Mouse (Mus musculus) embryonic facial prominence, embryonic 10.5 days (tissue): ENCODE data around the gene Ak7. TPM values are rescaled to one million over a fixed set of nuclear protein-coding genes. Genes with fewer than 3 reads are reported as not detected.
A peak's percentile ranks its signal among the peaks of the same experiment; 100 is the strongest.

ENCODE experiments used
- DNase-seq: peaks from one replicate; pipeline ENCODE4 v3.0.0-alpha.2; 2017; ENCODE audit warnings: low spot score
- H3K27ac ChIP-seq: fragments of 300-500 bp; sonication (generic); replicated peaks from 2 replicates; pipeline ENCODE4 v1.5.1; 2016; ENCODE audit warnings: mild to moderate bottlenecking
- H3K27me3 ChIP-seq: fragments of 300-500 bp; sonication (generic); replicated peaks from 2 replicates; pipeline ENCODE4 v1.6.1; 2016; ENCODE audit warnings: low read depth, mild to moderate bottlenecking; ENCODE audit not compliant: poor library complexity, severe bottlenecking
- H3K36me3 ChIP-seq: fragments of 300-500 bp; sonication (generic); replicated peaks from 2 replicates; pipeline ENCODE4 v1.6.1; 2016; ENCODE audit warnings: mild to moderate bottlenecking, moderate library complexity
- H3K4me1 ChIP-seq: fragments of 300-500 bp; sonication (generic); 2 replicates; pipeline ENCODE4 v1.6.1; 2016
- H3K4me3 ChIP-seq: fragments of 300-500 bp; sonication (generic); 2 replicates; pipeline ENCODE4 v1.5.1; 2016; ENCODE audit warnings: mild to moderate bottlenecking, moderate library complexity
- H3K9me3 ChIP-seq: fragments of 300-500 bp; sonication (generic); 2 replicates; pipeline ENCODE4 v1.6.1; 2016; ENCODE audit warnings: mild to moderate bottlenecking
- WGBS: fragments of 180-500 bp; shearing (Covaris S2); methylation state at CpG from one replicate; pipeline ENCODE4 v1.1.7; 2016; 5-methylcytosine and 5-hydroxymethylcytosine counted together
- polyA plus RNA-seq: library from polyadenylated mRNA; unstranded; fragments of >200 nt; fragmentation: Nextera tagmentation; extraction: Ambion mirVana; gene quantifications from 2 replicates; pipeline ENCODE4 v1.2.1, GENCODE M21; 2016

Ak7 gene
- polyA plus RNA-seq = 0.15 and 0.26 TPM in 2 replicates

DNA sequence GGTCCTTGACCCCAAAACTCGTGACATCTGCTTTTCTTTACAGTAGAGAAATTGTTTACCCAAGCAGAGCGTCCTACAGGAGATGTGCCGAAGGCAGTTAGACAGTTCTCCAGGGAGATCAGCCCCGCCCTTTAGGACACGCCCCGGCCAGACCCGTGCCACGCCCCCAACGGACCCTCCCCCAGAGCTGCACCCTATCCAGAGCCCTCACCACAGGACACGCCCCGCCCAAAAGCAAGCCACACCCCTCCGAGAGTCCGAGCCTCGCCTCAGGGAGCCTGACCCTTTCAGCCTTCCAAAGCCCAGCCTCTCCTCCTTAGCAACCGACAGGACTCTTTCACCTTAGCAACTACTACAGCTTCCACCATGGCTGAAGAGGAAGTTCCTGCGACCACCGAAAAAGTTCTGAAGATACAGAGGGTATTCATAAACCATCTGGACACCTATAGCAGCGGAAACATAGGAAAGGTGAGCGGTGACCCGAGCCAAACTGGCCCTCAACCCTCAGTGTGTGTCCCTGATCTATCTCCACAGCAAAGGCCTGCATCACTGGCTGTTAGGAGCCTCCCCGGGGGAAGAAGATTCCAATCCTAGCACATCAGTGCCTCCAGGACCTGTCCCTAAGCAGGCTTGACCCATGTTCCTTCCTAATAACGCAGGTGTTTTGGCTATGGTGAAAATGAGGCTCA lies at the start of gene Ak7:
Gene Ak7 (plus strand): TSS at position 178 of the 689 bp plus-strand sequence.
- Histone ChIP-seq H3K27me3 (no peaks in the 10 kb centered on the region), H3K4me1 (peaks cover 14% of the 10 kb centered on the region), H3K36me3 (peaks cover 15% of the 10 kb centered on the region), H3K27ac (no peak within 1 kb of the TSS), H3K9me3 (no peaks in the 10 kb centered on the region), H3K4me3 (peak within 1 kb of the TSS; percentile 34)
- DNase-seq = peak; percentile 89
- 10% methylated on average over 22 of the region's 22 CpGs for WGBS

DNA sequence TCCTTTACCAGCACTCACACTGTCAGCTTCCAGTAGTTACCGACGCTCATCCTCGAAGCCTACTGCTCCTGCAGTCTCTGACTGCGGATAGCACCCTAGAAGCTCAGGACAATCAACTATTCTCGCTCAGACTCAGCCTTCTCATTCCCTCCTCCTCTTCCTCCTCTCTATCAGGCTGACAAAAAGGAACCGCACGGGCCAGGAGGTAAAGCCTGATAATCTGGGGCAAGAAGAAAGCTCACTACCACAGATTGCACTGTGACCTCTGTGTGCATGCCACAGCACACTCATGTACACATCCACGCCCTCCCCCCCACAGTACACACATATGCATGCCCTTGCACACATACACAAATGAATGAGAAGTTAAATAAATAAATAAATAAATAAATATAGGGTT lies 29.5 kb upstream of the Ak7 start:
- Histone ChIP-seq H3K9me3 (no peaks in the 10 kb centered on the region), H3K4me3 (no peak overlapping the region), H3K27me3 (no peaks in the 10 kb centered on the region), H3K27ac (no peak overlapping the region), H3K4me1 (peaks cover 2% of the 10 kb centered on the region; the same call in 1 of the 2 replicates), H3K36me3 (peaks cover 53% of the 10 kb centered on the region)
- 94% methylated on average over 8 of the region's 8 CpGs for WGBS
- DNase-seq = no peak

DNA sequence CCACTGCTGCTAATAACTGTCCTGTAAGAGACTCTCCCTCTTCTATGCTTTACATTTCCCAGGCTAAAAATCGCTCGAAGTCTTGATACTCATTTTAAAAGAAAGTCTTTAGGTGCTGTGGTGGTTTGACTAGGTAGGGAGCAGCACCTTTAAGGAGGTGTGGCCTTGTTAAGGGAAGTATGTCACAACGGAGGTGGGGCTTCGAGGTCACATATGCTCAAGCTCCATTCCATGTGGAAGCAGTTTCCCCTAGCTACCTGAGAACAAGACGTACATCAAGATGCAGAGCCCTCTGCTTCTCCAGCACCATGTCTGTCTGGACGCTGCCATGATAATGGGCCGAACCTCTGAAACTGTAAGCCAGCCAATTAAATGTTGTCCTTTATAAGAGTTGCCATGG lies 27.6 kb upstream of the Ak7 start:
- Histone ChIP-seq H3K9me3 (no peaks in the 10 kb centered on the region), H3K4me3 (no peak overlapping the region), H3K27me3 (no peaks in the 10 kb centered on the region), H3K4me1 (peaks cover 8% of the 10 kb centered on the region; the same call in 1 of the 2 replicates), H3K27ac (no peak overlapping the region), H3K36me3 (peaks cover 39% of the 10 kb centered on the region)
- DNase-seq = no peak
- 88% methylated on average over 7 of the region's 7 CpGs for WGBS

DNA sequence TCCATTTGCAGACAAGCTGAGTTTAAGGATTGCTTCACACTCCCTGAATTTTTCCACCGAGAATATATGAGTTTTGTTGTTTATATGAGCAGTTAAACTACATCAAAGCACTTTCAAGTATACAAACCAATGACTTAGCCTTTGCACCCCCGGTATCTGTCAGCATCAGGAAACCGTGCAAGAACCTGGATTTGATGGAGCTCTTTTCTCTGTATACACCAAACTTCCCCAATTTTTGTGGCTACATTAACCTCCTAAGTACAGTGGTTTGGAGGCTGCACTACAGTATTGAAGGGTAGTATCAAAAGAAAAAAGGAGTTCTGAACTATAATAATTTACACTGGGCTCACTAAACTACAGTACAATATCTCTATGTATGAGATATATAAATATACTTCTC lies 27.0 kb upstream of the Ak7 start:
- Histone ChIP-seq H3K27ac (no peak overlapping the region), H3K36me3 (peaks cover 33% of the 10 kb centered on the region), H3K27me3 (no peaks in the 10 kb centered on the region), H3K4me1 (peaks cover 14% of the 10 kb centered on the region), H3K9me3 (no peaks in the 10 kb centered on the region), H3K4me3 (no peak overlapping the region)
- WGBS = 93% methylated on average over 3 of the region's 3 CpGs
- no peak for DNase-seq

DNA sequence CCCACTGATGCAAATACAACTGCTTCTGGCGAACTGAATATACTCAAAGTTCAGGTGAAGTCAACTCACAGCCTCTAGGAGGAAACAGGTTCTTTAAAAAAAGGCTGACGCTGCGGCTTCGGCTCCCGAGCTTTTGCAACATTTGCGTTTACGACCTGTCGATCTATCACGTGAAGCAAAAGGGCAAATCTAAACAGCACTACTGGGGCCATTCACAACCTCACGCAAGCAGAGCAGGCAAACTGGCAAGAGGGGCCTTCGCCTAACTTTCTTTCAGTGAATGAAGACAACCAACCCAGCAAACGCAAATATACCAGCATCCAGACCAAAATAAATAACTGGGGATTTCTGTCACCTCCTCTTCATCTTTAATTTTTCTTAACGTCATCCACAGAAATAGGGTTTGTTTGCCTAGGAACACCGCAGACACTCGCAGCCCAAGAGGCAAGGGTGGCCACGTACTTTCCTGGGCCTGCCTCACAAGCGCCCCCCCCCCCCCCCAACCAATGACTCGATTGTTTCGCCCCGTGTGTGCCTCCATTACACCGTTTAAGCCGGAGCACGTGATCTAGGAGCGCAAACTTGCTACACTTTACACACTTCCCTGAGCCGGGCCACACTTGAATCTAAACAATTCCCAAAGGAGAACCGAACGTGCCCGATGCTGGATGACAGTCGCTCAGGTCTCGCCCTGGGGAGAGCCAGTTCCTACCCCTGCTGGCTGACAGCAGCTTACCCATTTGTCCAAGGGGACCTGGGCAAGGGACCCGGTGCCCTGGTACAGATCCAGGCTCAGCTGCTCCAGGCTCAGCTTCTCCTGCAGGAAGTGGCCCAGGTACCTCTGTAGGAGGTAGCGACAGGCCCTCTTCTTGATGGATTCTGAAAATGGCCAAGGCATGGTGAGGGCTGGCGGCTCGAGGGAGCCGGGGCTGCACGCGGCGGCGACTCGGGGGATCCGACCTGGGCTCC lies 21.6 kb upstream of the Ak7 start, which contains the start of gene Gskip:
Gene Gskip (plus strand): TSS at position 897 of the 969 bp plus-strand sequence.
- peak within 1 kb of the TSS; percentile 95 for H3K4me3 ChIP-seq
- peak; percentile 61 for DNase-seq
- 2% methylated on average over 41 of the region's 41 CpGs for WGBS

DNA sequence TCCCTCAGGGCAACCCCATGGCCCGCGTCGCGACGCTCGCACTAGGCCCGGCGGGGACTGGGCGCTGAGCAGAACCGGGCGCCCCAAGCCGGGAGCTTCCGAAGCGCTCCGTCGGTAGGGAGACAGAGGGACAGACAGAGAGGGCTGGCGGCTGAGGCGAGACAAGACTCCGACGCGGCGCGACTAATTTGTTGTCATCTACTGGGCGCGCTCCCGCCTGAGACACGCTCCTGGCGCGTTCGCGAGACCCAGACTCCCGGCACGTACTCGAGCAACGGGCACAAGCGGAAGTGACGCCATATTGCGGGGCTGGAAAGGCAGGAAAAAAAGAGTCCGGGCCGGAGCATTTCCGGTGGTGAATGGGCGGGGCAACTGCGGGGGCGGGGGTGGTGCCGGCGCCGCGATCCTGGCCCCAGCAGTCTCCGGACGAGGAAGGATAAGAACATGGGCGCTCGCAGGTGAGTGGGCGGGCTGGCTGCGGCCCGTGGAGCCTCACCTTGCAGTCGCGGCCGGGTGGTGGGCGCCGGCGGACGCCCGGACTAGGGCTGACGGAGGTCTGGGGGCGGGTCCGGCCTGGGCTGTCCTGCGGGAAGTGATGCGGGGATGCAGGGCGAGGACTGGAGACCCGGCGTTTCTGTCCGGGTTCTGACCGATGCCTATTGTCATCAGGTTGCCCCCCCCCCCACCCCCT lies 20.6 kb upstream of the Ak7 start, which contains the start of gene Atg2b:
Gene Atg2b (minus strand): TSS at position 211 of the 691 bp plus-strand sequence.
- WGBS = under 1% methylated on average over 73 of the region's 73 CpGs
- H3K4me1 ChIP-seq = peaks cover 28% of the 10 kb centered on the region
- H3K36me3 ChIP-seq = peaks cover 24% of the 10 kb centered on the region
- no peaks in the 10 kb centered on the region for H3K27me3 ChIP-seq
- peak within 1 kb of the TSS; percentile 95 for H3K4me3 ChIP-seq
- no peaks in the 10 kb centered on the region for H3K9me3 ChIP-seq
- H3K27ac ChIP-seq = peak within 1 kb of the TSS; percentile 94
- peak; percentile 97 for DNase-seq

More for the DNA sequence above, 21.6 kb upstream of the Ak7 start, which contains the start of gene Gskip:
- Histone ChIP-seq H3K27me3 (no peaks in the 10 kb centered on the region), H3K27ac (peak within 1 kb of the TSS; percentile 94), H3K4me1 (peaks cover 28% of the 10 kb centered on the region), H3K36me3 (peaks cover 15% of the 10 kb centered on the region), H3K9me3 (no peaks in the 10 kb centered on the region)

DNA sequence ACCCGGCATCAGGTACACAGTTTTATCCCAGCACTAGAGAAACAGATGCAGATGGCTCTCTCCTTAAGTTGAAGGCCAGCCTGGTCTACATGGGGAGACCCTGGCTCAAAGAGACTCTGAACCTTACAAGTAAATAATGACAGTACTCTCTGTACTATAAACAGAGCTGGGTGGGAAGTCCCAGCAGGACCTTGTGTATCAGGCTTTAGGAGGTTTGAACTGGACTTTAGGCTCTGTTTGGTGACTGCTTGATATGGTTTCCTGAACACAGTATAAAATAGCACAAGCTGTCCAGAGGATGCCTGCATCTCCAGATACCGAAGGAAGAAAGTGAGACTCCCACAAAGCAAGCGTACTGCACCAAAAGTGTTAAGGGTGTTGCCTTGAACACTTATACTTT lies 19.0 kb upstream of the Ak7 start:
- 89% methylated on average over 3 of the region's 3 CpGs for WGBS
- Histone ChIP-seq H3K27me3 (no peaks in the 10 kb centered on the region), H3K9me3 (no peaks in the 10 kb centered on the region), H3K4me3 (0 out of 2 replicates have a peak overlapping the region, but pooled peaks have one; percentile 95), H3K4me1 (peaks cover 28% of the 10 kb centered on the region), H3K27ac (no peak overlapping the region), H3K36me3 (peaks cover 40% of the 10 kb centered on the region)
- DNase-seq = no peak

DNA sequence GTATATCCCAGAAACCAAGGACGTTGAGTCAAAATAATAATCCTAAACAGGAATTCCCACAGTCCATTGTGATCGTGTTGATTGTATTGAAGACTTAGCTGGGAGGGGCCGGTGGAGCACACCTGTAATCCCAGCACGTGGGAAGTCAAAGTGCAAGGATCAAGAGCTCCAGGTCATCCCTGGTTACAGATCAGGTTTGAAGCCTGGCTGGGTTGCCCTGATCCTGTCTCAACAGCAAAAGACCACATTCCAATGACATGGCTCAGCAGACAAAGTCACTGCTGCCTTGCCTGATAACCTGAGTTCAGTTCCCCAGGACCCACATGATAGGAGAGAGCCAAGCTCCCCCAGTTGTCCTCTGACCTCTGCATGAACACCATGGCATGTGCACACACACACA lies 18.4 kb upstream of the Ak7 start:
- 88% methylated on average over 4 of the region's 4 CpGs for WGBS

DNA sequence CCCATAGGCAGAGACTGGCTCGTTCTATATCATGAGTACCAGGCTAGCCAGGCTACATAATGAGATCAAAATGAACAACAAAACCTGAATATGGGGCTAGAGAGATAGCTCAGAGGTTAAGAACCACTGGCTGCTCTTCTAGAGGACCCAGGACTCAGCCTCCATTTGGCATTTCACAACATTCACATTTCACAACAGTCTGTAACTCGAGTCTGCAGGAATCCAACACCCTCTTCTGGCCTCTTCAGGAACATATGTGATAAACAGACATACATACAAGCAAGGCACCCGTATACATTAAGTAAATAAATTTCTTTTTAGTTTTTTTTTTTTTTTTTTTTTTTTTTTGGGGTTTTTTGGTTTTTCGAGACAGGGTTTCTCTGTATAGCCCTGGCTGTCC lies 17.2 kb upstream of the Ak7 start:
- no peak for DNase-seq
- peaks cover 19% of the 10 kb centered on the region for H3K4me1 ChIP-seq
- 0 out of 2 replicates have a peak, but pooled peaks cover under 1% of the 10 kb centered on the region for H3K9me3 ChIP-seq
- WGBS = 89% methylated on average over 4 of the region's 4 CpGs
- no peaks in the 10 kb centered on the region for H3K27me3 ChIP-seq
- H3K4me3 ChIP-seq = no peak overlapping the region
- no peak overlapping the region for H3K27ac ChIP-seq
- H3K36me3 ChIP-seq = peaks cover 57% of the 10 kb centered on the region

More for the DNA sequence above, 18.4 kb upstream of the Ak7 start:
- Histone ChIP-seq H3K27me3 (no peaks in the 10 kb centered on the region), H3K27ac (no peak overlapping the region), H3K4me3 (no peak overlapping the region), H3K36me3 (peaks cover 46% of the 10 kb centered on the region), H3K9me3 (no peaks in the 10 kb centered on the region), H3K4me1 (peaks cover 28% of the 10 kb centered on the region)
- DNase-seq = no peak

DNA sequence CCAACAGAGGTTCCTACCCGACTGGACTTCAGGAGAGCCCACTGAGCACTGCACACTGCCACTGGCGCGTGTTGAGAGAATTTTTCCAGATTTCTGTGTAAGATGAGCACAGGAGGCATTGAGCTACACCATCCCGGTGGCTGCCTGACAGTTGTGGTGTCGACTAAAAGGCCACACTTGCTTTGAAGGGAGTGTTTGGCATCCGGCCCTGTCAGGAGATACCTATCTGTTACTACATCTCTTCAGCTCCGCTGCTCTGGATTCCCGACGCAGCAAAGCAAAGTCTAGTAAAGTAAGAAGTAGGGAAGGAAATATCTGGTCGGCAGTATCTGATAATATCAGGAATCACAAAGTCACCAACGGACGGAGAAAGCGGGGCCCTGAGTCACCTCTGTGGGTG lies 16.3 kb upstream of the Ak7 start:
- 94% methylated on average over 13 of the region's 13 CpGs for WGBS
- no peak for DNase-seq
- Histone ChIP-seq H3K9me3 (0 out of 2 replicates have a peak, but pooled peaks cover 2% of the 10 kb centered on the region), H3K4me3 (no peak overlapping the region), H3K27ac (no peak overlapping the region), H3K4me1 (peaks cover 12% of the 10 kb centered on the region), H3K36me3 (peaks cover 66% of the 10 kb centered on the region), H3K27me3 (no peaks in the 10 kb centered on the region)

DNA sequence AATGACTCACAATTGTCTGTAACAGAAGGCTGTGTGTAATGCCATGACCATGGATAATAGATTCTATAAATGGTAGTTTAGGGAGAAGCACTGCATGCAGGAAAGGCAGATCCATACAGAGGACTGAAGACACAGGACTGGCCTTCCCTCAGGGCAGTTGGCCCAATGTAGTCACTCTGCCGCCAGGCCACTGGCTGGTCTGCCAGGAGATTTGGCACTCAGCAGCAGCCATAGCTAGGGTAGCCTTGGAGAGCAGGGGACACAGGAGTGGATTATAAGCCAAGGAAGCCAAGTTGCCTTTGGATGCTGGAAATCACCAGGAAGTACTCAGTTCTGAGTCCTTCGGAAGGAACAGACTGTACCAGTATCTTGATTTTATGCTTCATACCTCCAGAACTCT lies 11.8 kb upstream of the Ak7 start:
- H3K27ac ChIP-seq = no peak overlapping the region
- H3K4me3 ChIP-seq = no peak overlapping the region
- no peaks in the 10 kb centered on the region for H3K27me3 ChIP-seq
- no peak for DNase-seq
- 0 out of 2 replicates have a peak, but pooled peaks cover 2% of the 10 kb centered on the region for H3K9me3 ChIP-seq
- WGBS = 91% methylated on average over 2 of the region's 2 CpGs
- H3K36me3 ChIP-seq = peaks cover 76% of the 10 kb centered on the region
- no peaks in the 10 kb centered on the region for H3K4me1 ChIP-seq

DNA sequence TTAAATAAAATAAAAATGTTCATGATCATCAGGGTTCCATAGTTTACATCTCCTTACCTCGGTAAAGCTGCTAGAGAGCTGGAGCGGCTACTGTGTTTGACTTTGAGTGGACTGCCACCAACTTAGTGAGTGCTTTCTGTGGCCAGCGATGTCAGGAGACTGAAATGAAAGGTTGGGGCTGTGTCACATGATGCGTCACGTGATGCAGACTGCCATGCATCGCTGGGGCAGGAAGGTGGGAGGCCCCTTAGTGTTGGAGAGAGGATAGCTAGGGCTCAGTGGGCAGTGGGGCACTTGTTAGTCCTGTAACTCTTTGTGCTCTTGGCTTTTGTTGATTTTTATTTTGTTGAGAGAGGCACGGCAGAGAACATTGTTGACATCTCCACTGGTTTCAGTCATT lies 9.9 kb upstream of the Ak7 start:
- no peak overlapping the region for H3K27ac ChIP-seq
- DNase-seq = no peak
- H3K4me1 ChIP-seq = no peaks in the 10 kb centered on the region
- H3K9me3 ChIP-seq = 0 out of 2 replicates have a peak, but pooled peaks cover 2% of the 10 kb centered on the region
- no peaks in the 10 kb centered on the region for H3K27me3 ChIP-seq
- H3K4me3 ChIP-seq = no peak overlapping the region
- 83% methylated on average over 7 of the region's 7 CpGs for WGBS
- H3K36me3 ChIP-seq = peaks cover 75% of the 10 kb centered on the region
